Mouse (Mus musculus) left cerebral cortex, postnatal 10 days (tissue): ENCODE measurements at regions not wholly inside any gene's neighbourhood (a gene's known extent, or its start where the extent isn't known, plus 50 kb on each side); places are given as distances from the start of the nearest gene placed in this dataset.
"Not testable (repeated sequence)": the region's sequence is repeated elsewhere in the genome, so short reads cannot be mapped to it uniquely, and the experiment has no call there.

Source experiments
- DNase-seq, 2 experiments: peaks; one replicate each; pipeline ENCODE4 v3.0.0; 2021 to 2022; ENCODE audit warnings: low spot score in 2 of 2, mixed read lengths in 1 of 2; ENCODE audit errors: extremely low spot score in 1 of 2
- intact Hi-C: fragments of 180-260 bp; cut with DNase I; formaldehyde crosslinking; loops from one replicate; pipeline ENCODE4 v1.15.1; 2025

DNA sequence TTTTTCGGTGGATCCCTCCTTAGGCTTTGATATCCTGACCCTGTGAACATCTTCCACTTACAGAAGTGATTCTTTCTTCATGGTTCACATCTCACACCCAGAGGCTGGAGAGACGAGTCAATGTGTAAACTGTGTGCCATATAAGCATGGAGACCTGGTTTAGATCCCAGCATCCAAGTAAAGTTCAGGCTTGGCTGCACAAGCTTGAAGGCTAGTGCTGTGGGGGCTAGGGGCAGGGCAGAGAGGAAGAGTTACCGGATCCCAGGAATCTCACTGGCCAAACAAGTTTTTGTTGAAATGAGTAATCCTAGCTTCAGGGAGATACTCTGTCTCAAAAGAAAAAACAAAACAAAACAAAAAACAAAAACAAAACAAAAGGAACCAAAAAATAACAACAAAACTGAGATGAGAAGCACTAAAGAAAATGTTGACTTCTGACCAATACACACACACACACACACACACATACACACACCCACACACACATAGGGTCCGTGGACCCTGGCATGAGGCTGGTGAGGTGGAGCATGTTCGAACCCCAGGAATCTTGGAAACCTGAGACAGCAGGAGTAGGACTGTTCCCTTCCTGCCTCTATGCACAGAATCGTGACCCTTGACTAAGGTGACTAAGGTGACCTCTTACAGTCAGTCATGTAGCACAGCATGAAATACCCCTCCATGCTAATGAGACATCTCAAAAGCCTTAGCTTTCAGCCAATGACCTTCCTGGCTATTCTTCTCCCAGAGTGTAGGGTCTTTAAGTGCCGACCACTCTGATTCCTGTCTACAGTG is 55.2 kb downstream of the Gm12728 start:
- no peak for DNase-seq
- intact Hi-C loops = no loop called here

DNA sequence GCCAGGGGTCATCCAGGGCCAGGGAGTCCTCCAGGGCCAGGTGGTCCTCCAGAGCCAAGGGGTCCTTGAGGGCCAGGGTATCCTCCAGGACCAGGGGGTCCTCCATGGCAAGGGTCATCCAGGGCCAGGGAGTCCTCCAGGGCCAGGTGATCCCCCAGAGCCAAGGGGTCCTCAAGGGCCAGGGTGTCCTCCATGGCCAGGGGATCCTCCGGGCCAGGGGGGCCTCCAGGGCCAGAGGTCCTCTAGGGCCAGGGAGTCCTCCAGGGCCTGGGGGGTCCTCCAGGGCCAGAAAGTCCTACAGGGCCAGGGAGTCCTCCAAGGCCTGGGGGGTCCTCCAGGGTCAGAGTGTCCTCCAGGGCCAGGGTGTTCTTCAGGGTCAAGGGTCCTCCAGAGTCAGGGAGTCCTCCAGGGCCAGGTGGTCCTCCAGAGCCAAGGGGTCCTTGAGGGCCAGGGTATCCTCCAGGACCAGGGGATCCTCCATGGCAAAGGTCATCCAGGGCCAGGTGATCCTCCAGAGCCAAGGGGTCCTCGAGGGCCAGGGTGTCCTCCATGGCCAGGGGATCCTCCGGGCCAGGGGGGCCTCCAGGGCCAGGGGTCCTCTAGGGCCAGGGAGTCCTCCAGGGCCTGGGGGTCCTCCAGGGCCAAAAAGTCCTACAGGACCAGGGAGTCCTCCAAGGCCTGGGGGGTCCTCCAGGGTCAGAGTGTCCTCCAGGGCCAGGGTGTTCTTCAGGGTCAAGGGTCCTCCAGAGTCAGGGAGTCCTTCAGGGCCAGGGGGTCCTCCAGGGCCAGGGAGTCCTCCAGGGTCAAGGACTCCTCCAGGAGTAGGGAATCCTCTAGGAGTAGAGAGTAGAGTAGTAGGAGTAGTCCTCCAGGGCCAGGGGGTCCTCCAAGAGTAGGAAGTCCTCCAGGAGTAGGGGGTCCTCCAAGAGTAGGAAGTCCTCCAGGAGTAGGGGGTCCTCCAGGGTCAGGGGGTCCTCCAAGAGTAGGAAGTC is 56.6 kb downstream of the Gm12728 start:
- intact Hi-C loops = not testable (repeated sequence)

DNA sequence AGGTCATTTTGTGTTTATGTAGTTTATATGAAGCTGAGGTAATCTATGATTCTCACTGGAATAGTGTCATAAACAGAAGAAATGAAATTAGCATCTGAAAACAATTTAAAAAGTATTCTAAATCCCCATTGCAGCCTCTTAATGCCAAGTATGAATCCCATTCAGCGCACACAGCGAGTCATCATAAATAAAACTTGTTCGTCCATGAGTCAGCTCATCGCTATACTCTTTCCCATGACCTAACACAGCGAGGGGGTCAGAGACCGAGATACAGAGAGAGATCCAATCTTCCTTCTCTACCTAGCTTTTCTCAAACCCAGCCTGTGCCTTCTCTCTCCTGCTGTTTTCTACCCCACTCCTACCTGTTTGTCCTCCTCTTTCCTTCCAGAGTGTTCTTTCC is 63.4 kb downstream of the Gm12728 start:
- intact Hi-C loops = no loop called here
- no peak for DNase-seq

More for the DNA sequence above, 56.6 kb downstream of the Gm12728 start:
- DNase-seq = not testable (repeated sequence)

DNA sequence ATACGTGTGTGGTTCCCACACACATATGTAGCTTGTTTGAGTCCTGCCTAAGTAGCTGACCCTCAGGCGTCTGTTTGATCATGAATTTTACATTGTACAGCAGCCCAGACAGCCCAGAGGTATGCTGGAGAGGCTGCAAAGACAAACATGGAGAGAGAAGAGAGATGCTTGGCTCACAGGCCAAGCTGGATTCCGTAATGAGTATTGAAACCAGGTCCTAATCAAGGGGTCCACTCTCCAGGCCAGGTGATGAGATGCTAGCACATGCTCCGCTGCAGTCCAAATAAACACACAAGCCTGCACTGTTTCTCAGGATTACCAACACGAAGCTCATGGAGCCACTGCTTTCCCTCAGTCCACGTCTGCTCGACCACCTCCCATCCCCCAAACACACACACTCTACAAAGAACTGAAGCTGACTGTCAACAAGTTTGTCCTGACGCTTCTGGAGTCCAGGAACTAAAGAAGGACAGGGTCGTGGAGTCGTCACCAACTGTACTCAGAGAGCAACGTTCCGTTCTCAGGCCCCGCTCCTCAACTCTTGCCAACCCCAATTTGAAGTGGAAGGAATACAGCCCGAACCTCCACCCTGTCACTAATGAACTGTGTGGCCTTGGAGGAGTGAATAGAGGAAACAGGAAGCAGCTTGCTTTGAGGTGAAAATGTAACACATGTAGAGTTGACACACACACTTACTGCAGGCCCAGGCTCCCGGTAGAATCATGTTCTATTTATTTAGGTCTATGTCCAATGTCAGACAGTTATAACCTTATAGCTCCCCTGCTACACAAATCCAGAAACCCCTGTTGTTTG is 69.6 kb downstream of the Gm12728 start:
- intact Hi-C loops = no loop called here
- no peak for DNase-seq

DNA sequence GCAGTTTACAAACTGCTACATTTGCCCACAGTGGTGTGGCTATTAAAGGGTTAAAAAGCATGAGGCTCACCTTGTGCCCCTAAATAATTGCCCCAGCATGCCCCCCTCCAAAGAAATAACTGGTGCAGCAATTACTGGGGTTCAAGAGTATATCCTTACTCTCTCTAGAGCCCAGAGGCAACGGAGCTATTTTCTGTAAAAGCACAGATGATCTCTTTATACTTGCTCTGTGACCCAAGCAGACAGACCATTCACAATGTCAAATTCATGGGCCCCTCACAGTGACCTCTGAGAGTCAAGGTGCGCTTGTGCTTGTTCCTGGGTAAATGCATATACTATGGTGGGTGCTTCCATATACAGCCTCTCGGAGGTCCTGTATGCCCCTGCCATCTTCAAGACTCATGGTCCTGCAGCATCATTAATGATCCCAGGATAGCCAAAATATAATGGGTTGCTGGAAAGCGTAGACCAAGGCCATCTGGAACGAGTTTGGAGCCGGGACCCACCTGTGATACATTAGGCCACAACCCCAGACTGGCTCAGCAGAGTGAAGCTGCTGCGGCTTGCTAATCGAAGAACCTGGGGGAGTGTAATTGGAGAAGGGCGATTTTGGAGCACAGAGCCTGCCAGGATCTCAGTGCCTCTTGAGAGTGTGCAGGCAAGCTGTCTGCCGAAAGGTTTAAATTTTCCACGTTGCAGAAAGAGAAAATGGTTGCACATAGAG is 71.4 kb downstream of the Gm12728 start:
- DNase-seq = no peak
- intact Hi-C loops = no loop called here

DNA sequence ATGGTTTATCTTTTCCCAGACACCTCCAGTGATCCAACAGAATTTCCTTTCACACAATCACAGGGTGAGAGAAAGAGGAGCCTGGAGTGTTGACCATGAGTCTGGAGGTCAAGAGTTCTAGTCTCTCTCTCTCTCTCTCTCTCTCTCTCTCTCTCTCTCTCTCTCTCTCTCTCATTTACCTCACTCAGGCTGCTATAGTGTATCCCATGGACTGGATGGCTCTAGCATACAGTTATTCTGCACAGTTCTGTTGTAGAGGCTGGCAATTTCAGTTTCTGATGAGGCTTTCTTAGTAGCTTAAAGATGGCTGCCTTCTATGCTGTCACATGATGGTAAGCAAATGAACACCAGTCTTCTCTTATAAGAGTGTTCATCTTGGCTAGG is 72.0 kb downstream of the Gm12728 start:
- intact Hi-C loops = no loop called here
- no peak for DNase-seq

DNA sequence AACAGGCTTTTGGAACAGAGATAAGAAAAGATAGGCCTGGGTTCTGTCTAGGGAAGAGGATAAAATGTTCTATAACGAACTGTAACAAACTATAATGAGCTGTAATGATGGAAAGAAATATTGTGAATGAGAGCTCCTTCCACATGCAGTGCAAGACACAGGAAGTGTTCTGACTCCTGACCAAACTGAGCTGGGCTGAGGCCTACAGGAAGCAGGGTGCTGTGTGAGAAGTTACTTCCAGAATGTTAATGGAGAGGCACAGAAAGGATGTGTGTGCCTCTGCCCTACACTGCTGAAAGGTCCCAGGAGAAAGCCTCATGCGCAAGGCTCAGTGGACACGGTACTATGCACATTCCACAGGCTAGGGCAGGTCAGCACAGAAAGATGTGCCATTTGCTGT is 80.8 kb downstream of the Gm12728 start:
- intact Hi-C loops = no loop called here

DNA sequence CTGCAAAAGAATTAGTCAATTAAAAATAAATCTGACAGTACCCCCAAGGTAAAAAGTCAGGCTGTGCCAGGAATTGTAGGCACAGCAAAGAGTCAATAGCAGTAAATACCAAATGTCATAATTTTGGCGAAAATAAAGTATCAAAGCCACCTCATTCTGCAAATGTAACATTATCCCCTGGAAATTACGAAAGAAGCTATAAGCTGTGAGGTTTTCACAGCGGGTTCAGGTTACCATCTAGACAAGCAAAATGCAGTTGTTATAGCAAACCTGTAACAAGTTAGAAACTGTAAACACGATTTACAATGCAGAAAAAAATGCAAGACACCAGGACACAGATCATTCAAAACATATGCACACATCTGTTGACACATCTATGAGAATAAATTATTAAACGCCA is 87.6 kb downstream of the Gm12728 start:
- intact Hi-C loops = no loop called here
- DNase-seq = no peak

More for the DNA sequence above, 80.8 kb downstream of the Gm12728 start:
- DNase-seq = no peak

DNA sequence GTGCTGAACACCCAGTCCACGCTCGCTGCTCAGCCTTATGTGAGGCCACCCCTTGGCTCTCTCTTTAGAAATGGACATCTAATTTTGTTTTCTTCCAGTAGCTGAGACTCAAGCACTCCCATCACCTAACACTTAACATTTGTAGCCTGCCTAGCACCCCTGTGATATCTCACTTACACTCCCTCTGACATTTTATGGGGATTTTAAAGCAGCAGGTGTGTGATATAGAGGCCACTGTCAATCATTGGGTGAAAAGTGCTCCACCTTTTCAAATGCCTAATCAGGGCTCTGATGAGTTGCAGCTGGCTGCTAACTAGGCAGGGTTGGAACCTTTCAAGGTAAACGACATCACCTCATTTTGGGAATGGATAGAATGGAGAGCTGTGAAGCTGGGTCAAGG is 90.2 kb downstream of the Gm12728 start:
- DNase-seq = no peak
- intact Hi-C loops = no loop called here

DNA sequence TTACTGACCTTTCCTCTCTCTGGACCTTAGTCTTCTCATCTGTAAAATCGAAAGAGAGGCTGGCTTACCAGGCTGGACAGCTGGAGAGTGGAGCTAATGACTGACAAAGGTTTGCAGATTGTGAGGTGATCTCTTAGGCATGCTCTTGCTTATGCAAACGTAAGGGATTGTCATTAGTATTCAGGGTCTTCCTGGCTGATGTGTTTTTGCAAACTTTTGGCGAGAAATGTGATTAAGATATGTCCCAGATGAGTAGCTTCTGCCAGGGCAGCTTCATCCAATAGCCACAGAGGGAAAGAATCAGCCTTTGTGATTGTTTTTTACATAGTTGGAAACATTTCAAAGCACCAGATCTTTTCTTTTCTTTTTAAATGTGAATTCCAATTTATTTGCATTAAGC is 95.1 kb downstream of the Gm12728 start:
- no peak for DNase-seq
- intact Hi-C loops = no loop called here

DNA sequence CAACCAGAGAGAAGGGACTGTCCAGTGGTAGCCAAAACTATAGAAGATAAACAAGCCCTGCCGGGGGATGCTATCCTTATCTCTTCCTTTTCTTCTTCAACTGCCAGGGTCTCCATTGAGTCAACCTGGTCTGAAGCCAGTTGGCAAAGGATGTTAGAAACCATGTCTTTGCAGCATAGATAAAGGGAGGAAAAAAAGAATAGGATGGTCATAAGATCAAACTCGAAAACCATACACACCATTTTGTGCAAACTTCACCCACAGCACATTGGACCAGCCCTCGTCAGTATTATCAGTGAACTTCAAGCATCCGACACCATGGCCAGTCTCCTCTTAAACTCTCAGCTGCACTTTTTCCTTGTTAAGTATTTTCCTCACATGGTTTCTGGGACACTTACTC is 101.8 kb downstream of the Gm12728 start:
- no peak for DNase-seq

DNA sequence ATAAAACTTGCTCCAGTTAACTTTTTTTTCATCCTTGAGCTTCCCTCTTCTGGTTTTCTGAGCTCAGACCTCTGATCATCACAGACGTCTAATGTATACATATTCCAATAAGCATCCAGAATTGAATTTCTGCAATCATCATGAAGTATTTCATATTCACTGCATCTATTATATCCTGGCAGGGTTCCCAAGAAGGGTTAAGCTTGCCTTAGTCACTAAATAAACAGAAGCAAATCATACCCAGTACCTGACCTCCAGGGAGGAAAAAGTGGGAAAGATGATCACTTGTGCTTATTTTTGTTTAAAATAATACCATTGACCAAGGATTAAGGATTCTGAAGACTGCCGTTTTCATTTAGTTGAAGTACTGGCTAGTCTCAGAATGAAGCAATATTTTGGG is 102.4 kb downstream of the Gm12728 start:
- intact Hi-C loops = no loop called here
- no peak for DNase-seq

More for the DNA sequence above, 101.8 kb downstream of the Gm12728 start:
- intact Hi-C loops = no loop called here

DNA sequence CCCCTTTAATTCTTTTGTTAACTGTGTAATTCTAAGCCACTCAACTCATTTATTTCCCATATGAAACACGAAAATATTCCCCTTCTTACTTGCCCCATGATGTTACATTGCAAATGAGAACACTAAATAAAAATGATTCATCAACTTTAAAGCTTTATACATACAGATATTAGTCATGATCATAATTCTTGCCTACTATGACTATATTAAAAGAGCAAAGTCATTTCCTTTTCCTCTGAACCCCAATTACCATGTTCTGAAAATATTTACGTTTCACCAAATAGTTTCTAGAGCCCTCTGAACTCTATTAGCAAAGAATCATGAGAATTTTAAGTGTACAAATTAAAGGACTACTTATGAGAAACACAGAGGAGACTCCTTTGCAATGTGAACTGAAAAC is 105.4 kb downstream of the Gm12728 start:
- intact Hi-C loops = no loop called here
- DNase-seq = no peak

DNA sequence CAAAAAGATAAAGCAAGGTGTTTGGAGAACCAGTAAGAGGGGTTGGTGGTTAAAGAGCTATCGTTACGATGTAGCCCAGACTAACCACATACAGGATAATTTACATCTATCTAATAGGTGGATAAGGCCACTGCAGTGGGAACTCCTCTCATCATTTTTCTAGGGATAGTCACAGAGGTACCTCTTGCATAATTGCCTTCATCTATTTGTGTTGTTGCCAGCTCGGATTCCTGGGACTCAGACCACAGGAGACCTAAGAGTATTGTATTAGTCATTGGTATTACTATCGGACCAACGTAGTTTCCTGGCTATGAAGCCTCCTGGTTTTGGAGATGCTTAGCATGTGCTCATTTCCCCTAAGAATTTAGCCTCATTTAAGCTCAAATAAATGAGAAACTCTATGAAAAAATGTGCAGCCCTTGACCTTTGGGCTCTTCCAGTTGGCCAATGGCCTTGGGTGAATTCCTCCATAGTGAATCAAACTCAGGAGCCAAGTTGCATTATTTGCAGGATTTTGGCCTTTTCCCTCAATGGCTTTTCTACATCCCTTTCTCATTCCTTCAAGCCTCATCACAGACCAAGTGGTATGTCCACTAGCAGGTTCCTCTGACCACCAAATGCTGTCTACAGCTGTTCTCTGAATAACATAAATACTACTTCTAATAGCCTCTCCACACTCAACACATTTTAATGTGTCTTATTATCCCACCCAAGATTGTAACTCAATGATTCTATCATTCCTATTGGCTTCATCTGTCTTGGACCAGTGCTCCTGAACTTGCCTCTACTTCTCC is 108.6 kb downstream of the Gm12728 start:
- DNase-seq = no peak
- intact Hi-C loops = no loop called here

DNA sequence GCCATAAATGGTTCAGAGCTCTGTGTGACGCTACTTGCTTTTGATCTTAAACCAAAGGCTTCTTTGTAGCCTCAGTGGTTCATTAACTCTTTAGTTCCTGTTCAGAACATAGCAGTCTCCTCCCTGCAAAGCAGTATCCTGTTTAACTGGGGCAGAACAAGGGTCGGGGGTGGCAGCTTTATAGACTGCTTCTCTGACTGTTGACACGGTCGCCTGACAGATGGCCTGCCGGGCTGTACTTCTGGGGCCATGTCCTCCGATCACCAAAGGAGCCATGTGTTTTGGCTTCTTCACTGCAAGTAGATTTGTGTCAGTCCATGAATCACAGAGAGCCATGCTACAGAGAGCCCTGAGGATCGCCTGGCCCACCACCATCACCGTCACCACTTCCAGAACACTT is 115.2 kb downstream of the Gm12728 start:
- DNase-seq = no peak
- intact Hi-C loops = no loop called here

DNA sequence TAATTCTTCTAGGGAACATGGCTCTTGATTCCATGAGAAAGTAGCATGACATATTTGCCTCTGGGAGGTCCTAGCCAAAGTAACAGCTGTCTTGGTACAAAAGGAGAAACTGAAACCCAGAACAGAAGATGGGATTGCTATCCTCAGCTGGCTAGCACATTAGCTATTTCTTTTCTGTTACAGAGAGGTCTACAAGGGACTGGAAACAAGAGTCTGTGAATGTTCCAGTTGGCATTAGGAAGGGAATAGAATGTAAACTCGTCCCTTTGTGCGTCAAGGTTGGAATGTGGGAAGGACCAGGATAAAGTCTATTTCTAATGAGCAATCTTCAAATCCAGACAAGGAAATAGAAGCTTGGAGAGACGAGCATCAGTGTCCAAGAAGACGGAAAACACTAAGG is 116.7 kb downstream of the Gm12728 start:
- DNase-seq = no peak
- intact Hi-C loops = no loop called here

DNA sequence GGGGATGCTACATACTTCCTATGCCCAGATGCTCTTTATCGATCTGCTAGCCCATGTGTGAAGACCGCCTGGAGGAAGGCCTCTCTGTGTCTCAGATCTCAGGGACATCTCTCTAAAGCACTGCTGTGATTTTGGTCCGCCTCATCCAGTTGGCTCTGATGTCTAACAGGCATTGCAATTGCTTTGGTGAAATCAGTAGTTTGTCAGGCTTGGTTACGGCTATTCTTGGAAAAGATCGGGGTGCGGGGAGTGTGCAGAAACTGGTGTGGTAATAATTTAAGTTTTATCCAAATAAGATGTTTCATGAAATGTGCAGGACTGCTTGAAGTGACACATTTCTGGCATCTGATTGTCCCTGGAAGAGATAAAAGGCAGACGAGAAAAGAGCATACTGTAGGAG is 117.9 kb downstream of the Gm12728 start:
- DNase-seq = no peak
- intact Hi-C loops = no loop called here

DNA sequence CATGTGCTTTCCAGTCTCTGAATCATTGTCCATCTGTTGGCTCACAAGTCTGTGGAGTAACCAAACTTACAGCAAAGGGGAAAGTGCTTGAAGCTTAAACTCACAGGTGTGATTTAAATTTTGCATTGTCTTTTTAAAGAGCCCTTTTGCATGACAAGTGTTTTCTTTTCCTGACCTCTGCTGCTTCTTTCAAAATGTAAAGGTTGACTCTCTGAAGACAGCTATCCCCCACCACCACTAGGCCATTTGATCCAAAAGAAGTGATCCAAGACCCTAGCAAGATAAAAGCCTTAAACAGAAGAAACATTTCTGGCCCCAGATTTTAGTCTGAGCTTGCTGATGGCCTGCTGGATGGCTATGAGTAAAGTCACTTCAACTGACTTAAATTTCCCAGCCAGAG is 118.6 kb downstream of the Gm12728 start:
- intact Hi-C loops = no loop called here
- no peak for DNase-seq
